Mouse (Mus musculus) neutrophil, adult 5-6 weeks (primary cell): ENCODE data around the gene Atg9b. TPM values are rescaled to one million over a fixed set of nuclear protein-coding genes. Genes with fewer than 3 reads are reported as not detected.

Experiments used
- ATAC-seq: fragments of 151-379, 151-347 bp; 2 replicates; pipeline ENCODE4 v1.8.0; 2017; ENCODE audit warnings: mild to moderate bottlenecking, moderate TSS enrichment; ENCODE audit not compliant: insufficient number of reproducible peaks, poor library complexity, low FRiP score, severe bottlenecking; ENCODE audit errors: extremely low read depth
- total RNA-seq: library from RNA; stranded (forward); fragments of 200-1000 nt; gene quantifications from 2 replicates; pipeline ENCODE4 v1.2.3, GENCODE M21; 2017

Gene Atg9b
- total RNA-seq = not detected in 2 replicates

DNA sequence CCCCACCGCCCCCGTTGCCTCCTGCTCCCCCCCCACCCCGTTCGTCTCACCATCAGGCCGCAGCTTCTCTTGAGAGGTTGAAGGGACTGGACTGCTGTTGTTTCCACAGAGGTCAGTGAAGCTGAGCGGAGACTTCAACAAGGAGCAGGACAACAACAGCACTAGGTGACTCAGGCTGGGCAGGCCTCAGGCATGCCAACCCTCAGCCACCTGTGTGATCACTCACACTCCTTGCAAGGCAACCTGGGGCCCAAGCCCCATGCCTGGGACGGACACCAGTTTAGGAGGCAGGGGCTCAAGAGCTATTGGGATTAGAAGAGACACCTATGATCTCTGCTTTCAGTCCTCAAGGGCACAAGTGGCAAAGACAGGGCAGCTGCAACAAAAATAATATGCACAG, at the start of gene Atg9b:
TSS of gene Atg9b (minus strand) at position 280 of the 400 bp plus-strand sequence.
- ATAC-seq = no peak

DNA sequence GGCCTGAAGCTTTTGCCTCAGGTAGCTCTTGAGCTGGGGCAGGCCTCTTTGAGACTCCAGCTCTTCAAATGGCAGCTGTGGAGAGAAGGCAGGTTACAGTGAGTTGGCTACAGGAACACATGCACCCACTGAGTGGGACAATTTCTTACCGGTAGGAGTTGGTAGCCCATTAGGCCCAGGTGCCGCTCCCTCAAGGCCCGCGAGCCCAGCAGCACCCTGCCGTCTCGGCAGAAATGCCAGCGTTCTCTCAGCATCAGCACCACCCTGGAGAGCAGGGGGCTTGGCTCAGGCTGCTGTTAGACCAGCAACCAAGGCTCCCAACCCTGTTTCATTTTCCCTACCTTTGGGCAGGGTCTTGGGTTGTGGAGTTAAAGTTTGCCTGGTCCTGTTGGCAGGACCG, 49.2 kb upstream of the Atg9b start:
- no peak for ATAC-seq

DNA sequence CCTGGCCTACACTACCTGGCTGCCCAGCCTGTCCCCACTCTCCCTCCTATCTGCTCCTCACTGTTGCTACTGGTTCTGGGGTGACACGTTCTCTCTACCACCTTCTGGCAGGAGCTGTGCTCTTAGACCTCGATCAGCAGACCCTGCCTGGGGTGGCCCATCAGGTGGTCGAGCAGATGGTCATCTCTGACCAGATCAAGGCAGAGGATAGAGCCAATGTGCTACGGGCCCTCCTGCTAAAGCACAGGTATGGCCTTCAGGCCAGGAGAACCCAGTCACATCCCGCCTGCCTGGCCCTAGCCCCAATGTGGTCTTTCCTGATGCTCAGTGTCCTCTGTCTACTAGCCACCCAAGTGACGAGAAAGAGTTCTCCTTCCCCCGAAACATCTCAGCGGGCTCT, 42.0 kb upstream of the Atg9b start:
- ATAC-seq = no peak

DNA sequence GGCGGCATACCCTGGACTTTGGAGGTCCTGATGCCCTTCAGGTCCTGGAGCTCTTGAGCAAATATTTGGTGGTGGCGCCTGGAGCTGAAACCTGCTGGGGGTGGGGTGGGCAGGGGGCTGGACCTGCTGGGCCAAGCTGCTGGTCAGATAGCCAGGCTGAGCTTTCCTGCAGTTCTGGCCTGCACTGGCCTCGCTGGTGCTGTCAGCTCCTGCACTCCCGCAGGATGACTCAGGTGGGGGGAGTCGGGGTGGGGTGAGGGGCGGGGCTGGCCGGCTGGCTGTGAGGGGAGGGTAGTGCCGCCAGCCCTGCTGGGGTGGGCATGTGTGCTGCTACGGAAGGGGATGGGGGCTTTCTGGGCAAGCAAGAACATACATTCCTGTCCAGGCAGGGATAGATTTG, 36.7 kb upstream of the Atg9b start:
- ATAC-seq = no peak

DNA sequence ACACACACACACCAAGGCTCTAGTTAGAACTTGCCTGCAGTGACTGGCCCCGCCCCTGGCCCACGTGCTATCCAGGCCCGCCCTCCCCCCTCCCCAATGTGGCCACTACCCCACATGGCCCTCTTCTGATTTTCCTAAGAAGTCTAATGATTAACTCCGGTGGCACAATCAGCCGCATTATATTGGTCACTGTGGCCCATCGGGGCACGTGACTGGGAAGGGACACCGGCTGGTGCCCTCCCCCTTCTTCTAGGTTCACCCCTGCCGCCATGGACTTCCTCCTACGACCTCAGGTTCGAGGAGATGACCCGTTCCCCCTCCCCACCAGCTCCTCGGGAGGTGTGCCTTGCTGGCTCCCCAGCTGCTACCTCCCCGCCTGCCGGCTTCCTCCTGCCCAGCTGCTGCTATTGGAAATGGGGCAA, 36.0 kb upstream of the Atg9b start:
- ATAC-seq = no peak

DNA sequence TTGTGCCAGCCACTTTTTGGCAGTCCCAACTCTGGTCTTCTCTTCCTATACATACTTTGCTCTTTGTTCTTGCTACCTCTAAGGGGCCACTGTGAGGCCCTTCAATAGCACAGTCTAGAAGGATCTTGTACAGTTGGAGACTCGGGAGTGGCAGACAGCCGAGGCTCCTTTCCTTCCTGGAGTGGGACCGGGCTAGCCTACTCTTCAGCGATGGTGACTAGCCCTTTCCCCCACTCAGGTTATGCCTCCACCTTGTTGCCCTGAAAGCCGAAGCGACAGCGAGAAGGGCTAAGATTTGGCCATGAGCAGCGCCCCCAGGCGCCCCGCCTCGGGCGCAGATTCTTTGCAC, 35.3 kb upstream of the Atg9b start:
- no peak for ATAC-seq

DNA sequence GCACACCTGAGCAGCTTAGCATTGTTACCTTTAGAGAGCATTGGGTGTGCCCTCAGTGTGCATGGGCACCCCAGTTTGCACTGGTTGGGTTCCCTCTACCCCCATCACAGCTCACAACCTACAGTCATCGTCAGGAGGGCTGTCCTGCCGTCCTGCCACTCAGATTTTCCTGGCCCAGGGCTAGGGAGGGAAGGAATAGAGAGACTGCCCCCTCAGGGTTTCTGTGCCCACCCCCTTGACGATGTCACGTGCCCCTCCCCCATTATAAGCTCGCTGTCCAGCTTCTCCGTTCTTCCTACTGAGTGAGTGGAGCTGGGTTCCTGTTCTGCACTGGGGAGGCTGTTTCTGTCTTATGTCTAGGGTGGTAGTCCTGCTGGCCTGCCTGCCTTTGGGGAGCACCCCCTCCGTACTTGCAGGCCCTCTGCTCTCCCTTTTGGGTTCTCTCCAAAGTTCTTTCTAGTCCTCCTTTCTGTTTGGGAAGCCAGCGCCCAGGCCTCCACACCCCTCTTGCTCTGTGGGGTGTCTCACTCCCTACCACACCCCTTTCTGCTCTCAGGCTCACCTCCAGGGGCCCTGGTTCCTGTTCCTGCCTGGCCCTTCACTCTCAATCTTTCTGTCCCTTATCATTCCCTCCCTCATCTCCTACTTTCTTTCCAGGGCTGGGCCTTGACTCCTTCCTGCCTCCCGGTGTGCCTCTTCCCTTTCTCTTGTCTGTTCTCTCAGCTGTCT, 34.8 kb upstream of the Atg9b start:
- ATAC-seq = no peak

DNA sequence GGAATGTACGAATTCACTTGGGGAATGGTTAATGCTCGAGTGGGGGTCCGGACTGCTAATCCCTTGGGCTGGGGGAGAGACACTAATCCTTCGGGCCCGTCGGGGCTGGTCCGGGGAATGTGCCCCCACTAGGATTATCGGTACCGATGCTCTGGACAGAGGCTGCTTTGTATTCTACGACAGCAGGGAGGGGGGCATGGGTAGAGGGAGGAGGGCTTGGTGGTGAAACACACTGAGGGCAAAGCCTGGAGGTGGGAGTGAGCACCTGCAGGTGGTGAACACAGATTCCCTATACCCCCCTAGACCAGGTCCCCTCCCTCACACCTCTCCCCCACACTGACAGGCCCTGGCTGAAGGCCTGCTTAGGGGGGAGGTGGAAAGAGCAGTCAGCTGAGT, 34.1 kb upstream of the Atg9b start:
- no peak for ATAC-seq

DNA sequence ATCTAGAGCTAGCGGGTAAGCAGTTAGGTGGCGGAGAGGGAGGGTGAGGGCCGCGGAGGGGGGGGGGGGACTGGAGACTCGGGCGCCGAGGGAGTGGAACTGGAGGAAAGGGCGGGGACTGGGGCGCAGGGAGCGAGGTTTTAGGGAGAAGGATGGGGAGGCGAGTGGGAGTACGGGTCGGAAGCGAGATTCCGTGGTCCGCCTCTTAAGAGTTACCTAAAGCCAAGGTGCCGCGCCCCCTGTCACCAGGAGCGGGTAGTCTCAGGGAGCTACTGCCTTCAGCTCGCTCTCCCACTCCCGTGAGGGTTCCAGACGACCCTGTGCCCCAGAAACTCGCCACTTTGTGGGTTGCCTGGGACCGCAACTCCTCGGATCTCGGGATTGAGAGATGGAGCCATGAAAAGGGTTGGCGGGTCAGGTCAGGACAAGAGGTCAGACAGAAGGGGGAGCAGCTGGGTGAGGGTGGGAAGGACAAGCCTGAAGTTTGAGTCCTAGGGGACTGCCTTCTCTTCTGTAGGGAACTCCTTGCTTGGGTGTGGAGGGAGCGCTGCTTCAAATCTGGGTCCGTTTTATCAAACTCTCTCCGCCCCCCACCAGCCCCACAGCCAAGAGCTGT, 33.6 kb upstream of the Atg9b start:
- ATAC-seq = no peak

DNA sequence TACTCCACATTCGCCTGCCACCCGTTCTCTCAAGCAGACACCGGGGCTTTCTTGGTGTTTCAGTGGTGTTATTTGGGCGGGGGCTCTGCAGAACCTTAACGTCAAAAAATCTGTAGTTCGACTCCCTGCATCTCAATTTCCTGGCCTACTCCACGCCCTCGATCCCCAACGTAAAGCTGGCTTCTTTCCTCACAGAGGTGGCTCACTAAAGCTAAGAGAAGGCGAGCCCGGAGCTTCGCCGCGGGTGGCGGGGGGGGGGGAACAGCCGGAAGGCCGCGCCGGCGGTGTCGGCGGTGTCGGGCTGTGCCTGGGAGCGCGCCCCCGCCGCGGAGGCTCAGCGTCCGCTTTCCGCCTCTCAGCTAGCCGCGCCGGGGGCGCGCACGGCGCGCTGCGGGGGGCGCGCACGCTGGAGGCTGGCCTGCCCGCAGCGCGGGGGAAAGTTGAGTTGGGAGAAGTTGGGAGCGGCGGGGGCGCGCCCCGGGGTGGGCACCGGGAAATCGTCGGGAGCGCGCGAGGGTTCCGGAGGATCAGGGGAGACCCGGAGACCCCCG, 33.0 kb upstream of the Atg9b start:
- 0 out of 2 replicates have a peak, but pooled peaks have one; percentile 6 for ATAC-seq

DNA sequence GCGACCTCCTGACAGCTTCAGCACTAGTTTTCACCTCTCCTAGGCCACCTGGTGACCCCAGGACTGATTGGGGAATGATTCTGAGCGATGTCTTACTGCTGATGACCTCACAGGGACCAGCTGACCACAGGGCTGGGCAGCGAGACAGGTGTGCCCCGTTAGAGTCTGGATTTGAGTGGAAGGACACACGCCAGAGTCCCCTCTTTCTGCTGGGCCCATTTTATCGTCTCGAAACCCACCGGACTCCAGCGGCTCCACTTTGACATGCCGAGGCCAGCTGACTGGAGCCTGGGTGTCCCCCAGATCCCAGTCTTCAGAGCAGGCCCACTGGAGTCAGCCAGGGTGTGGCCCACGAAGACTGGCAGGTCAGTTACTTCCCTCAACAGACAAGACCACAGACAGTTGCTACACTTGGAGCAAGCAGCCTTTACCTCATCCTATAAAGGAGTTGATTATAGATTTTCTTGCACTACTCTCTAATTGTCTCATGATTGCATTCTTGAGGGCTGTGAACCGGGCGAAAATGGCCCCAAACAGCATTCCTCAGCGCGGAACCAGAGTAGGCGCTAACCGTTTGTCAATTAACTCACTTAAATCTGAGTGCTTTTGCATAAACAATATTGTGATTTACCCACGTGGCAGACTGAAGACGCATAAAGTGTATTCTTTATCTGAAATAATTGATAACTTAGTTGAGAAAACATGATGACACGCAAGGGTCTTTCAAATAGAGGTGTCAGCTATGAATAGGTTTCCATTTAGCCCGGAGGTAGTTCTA, 32.2 kb upstream of the Atg9b start:
- no peak for ATAC-seq

DNA sequence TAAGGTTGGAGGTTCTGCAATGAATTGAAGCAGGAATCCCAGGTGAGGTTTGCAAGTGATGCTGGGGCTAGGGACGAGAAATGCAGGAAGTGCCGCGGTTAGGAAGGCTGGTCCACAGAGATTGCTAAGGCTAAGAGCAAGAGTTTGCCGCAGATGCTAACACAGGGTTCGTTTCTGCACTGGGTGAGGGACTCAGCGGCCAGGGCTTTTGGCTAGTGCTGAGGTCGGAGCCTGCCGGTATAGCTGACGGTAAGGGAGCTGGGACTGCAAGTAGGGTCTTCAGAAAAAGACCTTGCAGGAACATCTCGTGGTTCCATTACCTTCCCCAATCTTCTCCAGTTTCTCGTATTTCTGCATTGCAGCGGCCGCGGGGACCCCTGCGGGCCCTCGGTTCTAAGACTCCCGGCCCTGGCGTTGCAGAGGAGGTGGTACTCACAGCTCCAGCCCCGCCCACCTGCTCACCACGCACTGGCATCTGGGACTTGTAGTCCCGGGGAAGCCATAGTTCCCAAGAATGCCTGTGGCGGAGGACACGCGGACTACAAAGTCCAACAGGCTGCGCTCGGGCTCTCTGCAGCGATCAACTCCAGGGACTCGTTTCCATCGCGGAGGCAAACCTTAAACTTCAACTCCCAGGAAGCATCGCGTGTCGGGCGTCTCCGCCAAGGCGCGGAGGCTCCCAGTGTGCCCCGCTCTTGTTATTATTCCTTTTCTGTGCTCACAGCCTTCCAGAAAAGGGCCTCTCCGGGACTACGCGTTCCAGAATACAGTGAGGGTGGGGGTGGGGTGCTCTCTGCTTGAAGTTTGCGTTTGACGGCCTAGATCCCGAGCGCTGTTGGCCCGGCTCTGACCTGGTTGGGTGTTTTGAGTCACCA, 31.4 kb upstream of the Atg9b start, which contains the start of the genes Cdk5 and Slc4a2:
TSS of gene Cdk5 (minus strand) at position 402 of the 875 bp plus-strand sequence.
TSS of gene Slc4a2 (plus strand) at position 709 of the 875 bp plus-strand sequence.
- ATAC-seq = peak; percentile 93

DNA sequence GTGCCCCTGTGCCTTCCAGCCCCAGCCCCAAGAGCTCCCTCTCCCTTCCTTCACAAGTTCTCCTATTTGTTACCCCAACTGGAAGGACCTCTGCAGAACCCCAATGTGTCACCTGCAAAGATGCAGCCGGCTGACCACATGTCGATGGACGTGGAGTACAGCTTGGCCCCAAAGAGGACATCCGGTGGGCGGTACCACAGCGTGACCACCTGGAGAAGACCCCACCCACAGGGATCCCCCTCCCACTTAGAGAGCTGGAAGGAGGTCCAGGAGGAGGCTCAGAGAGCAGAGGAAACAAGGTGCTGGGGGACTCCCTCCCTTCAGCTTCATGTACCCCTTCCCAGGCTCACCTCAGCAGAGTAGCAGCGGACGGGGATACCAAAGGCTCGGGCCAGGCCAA, 28.4 kb upstream of the Atg9b start:
- ATAC-seq = no peak

DNA sequence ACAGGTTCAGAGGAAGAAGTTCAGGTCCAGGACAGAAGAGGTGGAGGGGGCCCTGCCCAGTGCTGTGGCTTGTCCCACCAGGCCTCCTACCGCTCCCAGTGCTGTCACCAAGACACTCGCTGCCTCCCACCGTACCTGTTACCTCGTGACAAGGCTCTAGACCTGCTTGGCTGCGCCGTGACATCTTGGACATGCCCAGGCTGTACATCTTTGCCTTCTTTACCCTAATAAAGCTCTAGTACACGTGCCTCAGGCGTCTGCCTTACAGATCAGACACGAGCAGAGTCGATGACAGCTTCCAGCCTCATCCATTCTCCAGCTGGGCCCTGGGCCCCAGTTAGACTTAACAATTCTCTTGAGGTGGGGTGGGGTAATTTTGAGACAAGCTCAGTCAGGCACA, 25.6 kb upstream of the Atg9b start:
- ATAC-seq = no peak

DNA sequence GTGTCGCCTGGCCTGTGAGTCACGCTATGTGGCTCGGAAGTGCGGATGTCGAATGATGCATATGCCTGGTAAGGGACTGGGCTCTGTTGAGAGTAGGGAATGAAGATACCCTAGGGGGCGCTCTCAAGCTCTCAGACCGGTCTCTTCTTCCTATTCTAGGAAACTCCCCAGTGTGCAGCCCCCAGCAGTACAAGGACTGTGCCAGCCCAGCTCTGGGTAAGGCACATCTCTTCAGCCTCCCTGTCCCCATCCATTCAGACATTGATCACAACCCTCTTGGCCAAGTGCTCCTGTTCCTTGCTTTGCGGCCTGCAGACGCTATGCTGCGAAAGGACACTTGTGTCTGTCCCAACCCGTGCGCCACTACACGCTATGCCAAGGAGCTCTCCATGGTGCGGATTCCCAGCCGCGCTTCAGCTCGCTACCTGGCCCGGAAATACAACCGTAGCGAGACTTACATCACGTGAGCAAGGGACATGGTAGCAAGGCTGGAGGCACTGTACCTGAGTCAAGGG, 24.3 kb upstream of the Atg9b start:
- peak; percentile 65 for ATAC-seq

DNA sequence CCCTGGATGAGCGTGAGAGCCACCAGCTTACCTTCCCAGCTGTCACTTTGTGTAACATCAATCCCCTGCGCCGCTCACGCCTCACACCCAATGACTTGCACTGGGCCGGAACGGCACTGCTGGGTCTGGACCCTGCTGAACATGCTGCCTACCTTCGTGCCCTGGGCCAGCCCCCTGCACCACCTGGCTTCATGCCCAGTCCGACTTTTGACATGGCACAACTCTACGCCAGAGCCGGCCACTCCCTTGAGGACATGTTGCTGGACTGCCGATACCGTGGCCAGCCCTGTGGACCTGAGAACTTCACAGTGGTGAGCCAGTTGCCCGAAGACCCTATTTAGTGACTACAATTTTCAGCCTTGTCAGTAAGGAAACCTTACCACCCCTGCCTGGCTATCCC, 22.0 kb upstream of the Atg9b start:
- no peak for ATAC-seq

DNA sequence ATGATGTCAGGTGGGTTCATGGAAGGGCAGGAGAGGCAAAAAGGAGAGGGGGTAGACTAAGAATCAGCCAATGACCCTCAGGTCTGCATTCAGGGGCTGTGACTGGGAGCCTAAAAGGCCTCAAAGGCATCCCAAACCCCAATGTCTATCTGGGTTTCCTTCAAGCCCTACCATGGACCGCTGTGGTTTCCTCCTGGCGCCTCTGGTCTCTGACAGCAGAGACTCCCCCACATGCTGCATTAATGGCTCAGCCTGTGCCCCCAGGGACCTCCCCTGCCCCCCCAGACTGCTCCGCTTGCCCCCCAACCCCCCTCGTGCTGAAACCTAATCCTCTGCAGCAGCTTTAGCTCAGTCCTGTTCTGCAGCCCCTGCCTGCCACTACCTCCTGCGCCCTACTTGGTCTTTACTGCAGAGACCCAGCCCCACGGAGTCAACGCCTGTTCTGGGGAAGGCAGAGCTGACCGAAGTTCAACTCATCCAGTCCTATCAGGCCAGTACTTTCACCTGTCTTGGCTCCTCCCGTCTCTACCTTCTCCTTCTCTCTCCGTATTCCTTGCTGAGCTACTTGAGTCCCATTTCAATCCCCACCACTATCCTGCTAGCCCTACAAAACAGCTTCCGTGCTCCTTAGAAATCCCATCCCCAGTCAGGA, 21.2 kb upstream of the Atg9b start, which contains the start of gene Asic3:
TSS of gene Asic3 (plus strand) at position 351 of the 652 bp plus-strand sequence.
- no peak for ATAC-seq

DNA sequence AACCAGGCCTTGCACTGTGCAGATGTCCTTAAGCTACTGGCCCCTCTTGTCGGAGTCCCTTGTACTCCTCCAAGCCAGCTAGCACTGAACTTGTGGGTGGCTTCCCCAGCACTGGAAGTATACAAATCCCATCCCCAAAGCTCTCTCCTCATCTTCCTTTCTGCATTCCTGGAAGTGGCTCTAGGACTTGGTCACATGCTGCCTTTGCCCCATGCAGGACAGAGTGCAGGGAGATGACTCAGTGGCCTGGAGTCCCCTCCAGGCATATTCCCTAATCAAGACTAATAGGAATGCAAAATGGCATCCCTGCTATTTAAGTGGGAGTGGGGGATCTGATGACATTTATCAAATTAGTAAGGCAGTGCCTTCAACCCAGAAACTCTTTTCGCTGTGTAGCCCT, 20.1 kb upstream of the Atg9b start:
- ATAC-seq = no peak
